Mouse (Mus musculus) cerebellum, adult 2 months (tissue): ENCODE data around the gene Hist1h2ak.

Source experiments
- CTCF ChIP-seq: fragments of 200-500 bp; IDR thresholded peaks from 2 replicates; pipeline ENCODE4 v1.5.1; 2011; ENCODE audit warnings: low read depth, mild to moderate bottlenecking, control low read depth, low read length, moderate library complexity, borderline replicate concordance; ENCODE audit not compliant: insufficient read depth
- POLR2A ChIP-seq: fragments of 200-500 bp; IDR thresholded peaks from 2 replicates; pipeline ENCODE4 v1.6.1; 2011; ENCODE audit warnings: low read length, control low read depth, borderline replicate concordance; ENCODE audit not compliant: insufficient read depth

GRCm38 (mm10) chr13:21749387-21750158, 4.1 kb downstream of the Hist1h2ak start:
- TF ChIP-seq CTCF (no peak), POLR2A (no peak)
